Mouse (Mus musculus): ENCODE results near the gene Rtn2.
A peak's percentile ranks its signal among the peaks of the same experiment; 100 is the strongest.

The Rtn2 gene

DNA sequence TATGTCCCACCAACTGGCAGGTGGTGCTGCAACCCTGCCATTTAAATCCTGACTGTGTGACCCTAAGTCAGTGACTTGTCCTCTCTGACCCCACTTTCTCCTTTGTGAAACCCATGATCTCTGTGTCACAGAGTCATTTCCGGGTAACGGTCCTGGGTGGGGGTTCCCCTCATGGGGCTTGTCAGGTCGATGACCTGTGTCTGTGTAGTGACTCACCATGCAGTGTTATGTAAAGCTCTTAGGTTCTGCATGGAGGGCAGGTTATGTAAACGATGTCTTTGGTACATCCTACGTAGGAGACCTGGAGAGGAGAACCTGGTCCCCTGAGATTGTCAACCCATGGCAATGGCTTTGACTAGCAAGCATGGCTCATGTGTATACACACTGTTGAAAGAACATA is 39.0 kb downstream of the Rtn2 start:
- no peak for DNase-seq

DNA sequence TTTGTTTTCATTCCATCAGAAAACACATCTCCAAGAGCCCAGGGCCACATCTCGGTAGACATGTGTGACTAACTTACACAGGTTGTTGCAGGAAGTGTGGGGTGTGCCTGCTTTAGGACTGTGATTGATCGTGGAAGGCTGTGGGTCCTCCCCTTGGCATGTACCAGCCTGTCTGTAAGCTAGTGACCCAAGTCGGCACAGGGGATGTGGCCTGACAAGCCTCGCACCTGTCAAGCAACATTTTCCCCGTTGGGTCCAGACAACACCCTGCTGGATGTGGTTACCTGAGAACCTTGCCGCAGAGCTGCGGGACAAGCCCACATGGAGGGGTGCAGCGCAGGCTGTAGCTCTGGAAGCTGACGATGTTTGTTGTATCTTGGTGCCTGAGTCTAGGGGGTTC is 40.1 kb downstream of the Rtn2 start:
- no peak for DNase-seq

GRCm38 (mm10) chr7:19324221-19324620 is 41.8 kb downstream of the Rtn2 start:
- DNase-seq: no peak

DNA sequence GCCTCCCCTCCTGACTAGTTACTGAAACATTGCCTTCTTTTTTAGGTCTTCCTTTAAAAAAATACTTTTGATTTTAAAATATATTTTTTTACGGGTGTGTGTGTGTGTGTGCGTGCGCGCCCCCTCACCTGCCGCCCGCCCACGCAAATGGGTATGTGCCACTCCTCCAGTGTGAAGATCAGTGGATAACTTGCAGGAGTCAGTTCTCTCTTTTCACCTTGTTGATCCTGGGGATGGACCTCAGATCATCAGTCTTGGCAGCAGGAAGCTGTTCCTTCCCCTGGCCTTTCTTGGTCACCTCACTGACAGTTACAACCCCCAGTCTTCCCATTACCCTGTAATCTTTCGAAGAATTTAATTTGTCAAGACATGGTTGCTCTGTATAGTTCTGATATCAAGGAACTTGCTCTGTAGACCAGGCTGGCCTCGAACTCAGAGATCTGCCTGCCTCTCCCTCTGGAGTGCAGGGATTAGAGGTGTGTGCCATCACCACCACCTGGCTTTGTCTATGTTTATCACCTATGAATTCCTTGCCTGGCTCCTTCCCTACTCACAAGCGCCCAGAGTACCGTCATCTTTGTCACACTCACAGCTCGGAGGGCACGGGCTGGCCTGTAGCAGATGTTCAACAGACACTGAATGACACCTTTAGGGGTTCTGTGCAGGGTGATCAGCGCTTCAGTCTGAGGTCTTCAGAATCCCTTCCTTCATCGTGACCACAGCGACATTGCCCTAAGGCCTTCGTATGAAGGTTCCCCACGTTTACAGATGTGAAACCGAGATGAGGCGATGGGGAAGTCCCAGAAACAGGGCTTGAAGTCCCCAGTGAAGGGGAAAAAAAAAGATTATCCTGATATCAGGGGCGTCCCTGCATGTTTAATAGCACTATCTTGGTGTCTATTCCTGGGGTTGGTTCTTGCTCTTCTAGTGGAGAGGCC is 43.1 kb downstream of the Rtn2 start:
- DNase-seq: no peak

- DNase-seq: peak; percentile 96
Measured at GRCm38 (mm10) chr7:19326359-19326758, 43.9 kb downstream of the Rtn2 start.

- DNase-seq: peak; percentile 95
Measured at GRCm38 (mm10) chr7:19327128-19327527, 44.7 kb downstream of the Rtn2 start.

GRCm38 (mm10) chr7:19327782-19328181 is 45.4 kb downstream of the Rtn2 start:
- DNase-seq: no peak

GRCm38 (mm10) chr7:19328425-19328824 is 46.0 kb downstream of the Rtn2 start:
- DNase-seq: peak; percentile 52

- no peak for DNase-seq
Measured at GRCm38 (mm10) chr7:19331910-19332309, 49.5 kb downstream of the Rtn2 start.

GRCm38 (mm10) chr7:19332709-19333352 is 50.4 kb downstream of the Rtn2 start:
- DNase-seq: peak; percentile 75

DNA sequence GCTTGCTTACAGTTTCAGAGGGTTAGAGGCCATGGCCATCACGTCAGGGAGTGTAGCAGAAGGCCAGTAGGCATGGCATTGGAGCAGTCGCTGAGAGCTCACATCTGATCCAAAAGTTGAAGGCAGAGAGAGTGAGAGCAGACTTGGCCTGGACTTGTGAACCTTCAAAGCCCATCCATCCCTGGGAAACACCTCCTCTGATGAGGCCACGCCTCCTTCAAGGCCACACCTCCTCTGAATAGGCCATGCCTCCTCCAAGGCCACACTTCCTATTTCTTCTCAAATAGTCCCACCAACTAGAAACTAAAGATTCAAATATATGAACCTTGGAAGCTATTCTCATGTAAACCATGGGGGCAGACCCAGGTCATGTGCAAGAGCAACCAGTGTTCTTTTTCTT is 53.2 kb downstream of the Rtn2 start:
- DNase-seq: peak; percentile 45

- no peak for DNase-seq
Measured at GRCm38 (mm10) chr7:19337122-19337521, 54.7 kb downstream of the Rtn2 start.

DNA sequence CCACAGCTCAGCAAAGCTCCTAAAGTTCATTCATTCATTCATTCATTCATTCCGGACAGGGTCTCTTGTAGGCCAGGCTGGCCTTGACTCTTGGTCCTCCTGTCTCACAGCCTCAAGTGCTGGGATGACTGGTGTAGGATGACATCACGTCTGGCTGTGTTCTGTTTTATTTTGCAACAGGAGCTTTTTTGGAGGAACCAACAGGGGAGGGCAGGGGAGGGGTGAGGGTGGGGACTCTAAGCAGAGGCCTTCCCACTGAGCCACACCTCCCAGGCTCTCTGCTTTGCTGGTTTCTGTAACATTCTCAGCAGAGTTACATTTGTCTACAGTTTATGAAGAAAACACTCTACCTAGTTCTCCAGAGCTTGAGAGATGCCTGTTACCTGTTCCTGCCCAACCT is 55.6 kb downstream of the Rtn2 start:
- no peak for DNase-seq

DNA sequence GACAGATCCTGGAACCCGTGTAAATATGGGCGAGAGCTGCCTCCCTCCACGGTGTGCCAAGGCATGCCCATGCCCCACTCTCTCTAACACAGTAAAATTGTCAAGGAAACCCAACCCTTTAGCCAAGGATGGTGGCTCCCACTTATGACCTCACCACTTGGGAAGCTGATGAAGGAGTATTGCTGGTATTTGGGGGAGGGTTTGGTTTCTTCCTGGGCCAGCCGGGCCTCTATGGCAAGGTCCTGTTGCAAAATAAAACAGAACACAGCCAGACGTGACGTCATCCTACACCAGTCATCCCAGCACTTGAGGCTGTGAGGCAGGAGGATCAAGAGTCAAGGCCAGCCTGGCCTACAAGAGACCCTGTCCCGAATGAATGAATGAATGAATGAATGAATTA is 56.2 kb downstream of the Rtn2 start:
- no peak for DNase-seq

GRCm38 (mm10) chr7:19341250-19341649 is 58.8 kb downstream of the Rtn2 start:
- no peak for DNase-seq

- peak; percentile 41 for DNase-seq
Measured at GRCm38 (mm10) chr7:19341761-19342409, 59.5 kb downstream of the Rtn2 start.

GRCm38 (mm10) chr7:19342481-19343027 is 60.1 kb downstream of the Rtn2 start:
- DNase-seq: peak; percentile 92

DNA sequence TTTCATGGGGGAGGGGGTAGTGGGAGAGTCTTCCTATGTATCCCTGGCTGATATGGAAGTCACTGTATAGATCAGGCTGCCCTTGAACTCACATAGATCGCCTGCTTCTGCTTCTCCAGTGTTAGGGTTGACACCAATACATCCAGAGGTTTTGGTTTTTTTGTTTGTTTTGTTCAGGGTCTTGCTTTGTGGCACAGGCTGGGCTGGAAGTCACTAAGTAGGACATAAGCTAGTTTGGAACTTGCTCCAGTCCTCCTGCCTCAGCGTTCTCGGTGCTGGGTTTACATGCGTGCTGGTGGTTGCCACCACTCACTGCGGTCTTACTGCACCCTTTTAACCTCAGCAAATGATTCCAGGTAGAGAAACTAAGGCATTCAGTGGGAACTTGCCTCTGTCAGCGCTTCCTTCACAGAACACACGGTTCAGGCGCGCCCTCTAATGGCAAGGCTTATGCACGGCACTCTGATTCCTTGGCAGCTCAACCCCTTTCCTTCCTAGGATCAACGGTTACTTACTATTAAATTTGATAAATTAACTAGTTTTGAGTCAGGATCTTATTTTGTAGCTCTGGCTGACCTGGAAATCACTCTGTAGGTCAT is 60.9 kb downstream of the Rtn2 start:
- DNase-seq: peak; percentile 84

DNA sequence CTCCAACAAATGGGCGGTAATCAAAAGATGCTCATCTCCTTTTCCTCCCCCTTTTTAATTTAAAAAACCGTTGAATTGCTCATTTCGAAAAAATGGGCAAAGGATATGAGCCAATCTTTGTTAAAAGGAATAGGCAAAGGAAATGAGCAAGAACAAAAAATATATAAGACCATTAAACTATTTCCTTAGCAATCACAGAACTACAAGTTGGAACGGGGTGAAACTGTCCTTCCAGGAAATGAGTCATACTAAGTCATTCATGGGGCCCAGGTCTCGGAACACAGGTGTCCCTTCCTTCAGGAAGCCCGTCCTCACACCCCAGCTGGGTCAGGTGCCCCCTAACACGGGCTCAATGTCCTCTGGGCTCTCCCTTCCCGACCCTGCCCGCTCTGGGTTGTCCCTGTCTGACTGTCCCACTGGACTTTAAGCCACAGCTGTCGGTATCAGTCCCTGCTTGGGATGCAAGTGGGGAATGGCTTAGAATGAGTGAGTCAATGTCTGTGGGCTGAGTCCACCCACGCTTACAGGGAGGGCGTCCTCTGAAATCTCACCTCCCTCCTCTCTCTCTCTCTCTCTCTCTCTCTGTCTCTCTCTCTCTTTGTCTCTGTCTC is 61.9 kb downstream of the Rtn2 start, which contains the start of gene Ercc1:
Gene Ercc1, plus strand, starts transcription at position 542 of the 611 bp plus-strand sequence.
- no peak for DNase-seq

GRCm38 (mm10) chr7:19344938-19345471 is 62.6 kb downstream of the Rtn2 start:
- DNase-seq: peak; percentile 97

Measured in retina, postnatal 1 day (tissue).